Mouse (Mus musculus): Measurements from ENCODE around the gene Tex9. TPM values are rescaled to one million over a fixed set of nuclear protein-coding genes. Genes with fewer than 3 reads are reported as not detected.

Tex9 gene
- polyA plus RNA-seq, 1 experiment from 2014 or later, result 61.7 TPM

GRCm38 (mm10) chr9:72530237-72530636, 38.2 kb upstream of the Tex9 start:
- Histone ChIP-seq H3K36me3 (ENCODE audit: control insufficient read depth, insufficient read depth, low read length) (no peaks in the 10 kb centered on the region), H3K4me3 (ENCODE audit: low read depth, low read length) (no peak overlapping the region), H3K9me3 (ENCODE audit: control insufficient read depth, low read length) (no peaks in the 10 kb centered on the region), H3K4me1 (ENCODE audit: control insufficient read depth, insufficient read depth, low read length) (peaks cover 8% of the 10 kb centered on the region), H3K27ac (ENCODE audit: low read depth, low read length) (no peak overlapping the region), H3K4me2 (no peak overlapping the region), H3K27me3 (ENCODE audit: control insufficient read depth, insufficient read depth, low read length) (no peaks in the 10 kb centered on the region), H3K9ac (ENCODE audit: low read length) (no peak overlapping the region)
- WGBS, result under 1% methylated on average over 12 of the region's 12 CpGs
- DNase-seq (ENCODE audit: low spot score, missing footprints), result peak; percentile 99
- ATAC-seq (ENCODE audit: low FRiP score), result no peak

- H3K9ac ChIP-seq (ENCODE audit: low read length), result no peak overlapping the region
- no peaks in the 10 kb centered on the region for H3K9me3 ChIP-seq (ENCODE audit: control insufficient read depth, low read length)
- H3K4me2 ChIP-seq, result no peak overlapping the region
- H3K4me1 ChIP-seq (ENCODE audit: control insufficient read depth, insufficient read depth, low read length), result peaks cover 4% of the 10 kb centered on the region
- no peak for ATAC-seq (ENCODE audit: low FRiP score)
- no peak overlapping the region for H3K4me3 ChIP-seq (ENCODE audit: low read depth, low read length)
- no peaks in the 10 kb centered on the region for H3K36me3 ChIP-seq (ENCODE audit: control insufficient read depth, insufficient read depth, low read length)
- 91% methylated on average over 1 of the region's 1 CpGs for WGBS
- no peaks in the 10 kb centered on the region for H3K27me3 ChIP-seq (ENCODE audit: control insufficient read depth, insufficient read depth, low read length)
- no peak for DNase-seq (ENCODE audit: low spot score, missing footprints)
- no peak overlapping the region for H3K27ac ChIP-seq (ENCODE audit: low read depth, low read length)
These were observed 34.1 kb upstream of the Tex9 start for GRCm38 (mm10) chr9:72526091-72526490.

GRCm38 (mm10) chr9:72520849-72521248, 28.8 kb upstream of the Tex9 start:
- Histone ChIP-seq H3K27ac (ENCODE audit: low read depth, low read length) (no peak overlapping the region), H3K4me1 (ENCODE audit: control insufficient read depth, insufficient read depth, low read length) (no peaks in the 10 kb centered on the region), H3K4me2 (no peak overlapping the region), H3K27me3 (ENCODE audit: control insufficient read depth, insufficient read depth, low read length) (no peaks in the 10 kb centered on the region), H3K9me3 (ENCODE audit: control insufficient read depth, low read length) (no peaks in the 10 kb centered on the region), H3K9ac (ENCODE audit: low read length) (no peak overlapping the region), H3K4me3 (ENCODE audit: low read depth, low read length) (no peak overlapping the region), H3K36me3 (ENCODE audit: control insufficient read depth, insufficient read depth, low read length) (no peaks in the 10 kb centered on the region)
- DNase-seq (ENCODE audit: low spot score, missing footprints), result no peak
- no peak for ATAC-seq (ENCODE audit: low FRiP score)

GRCm38 (mm10) chr9:72519246-72519645, 27.2 kb upstream of the Tex9 start:
- H3K4me2 ChIP-seq, result no peak overlapping the region
- no peaks in the 10 kb centered on the region for H3K4me1 ChIP-seq (ENCODE audit: control insufficient read depth, insufficient read depth, low read length)
- H3K9ac ChIP-seq (ENCODE audit: low read length), result no peak overlapping the region
- no peaks in the 10 kb centered on the region for H3K36me3 ChIP-seq (ENCODE audit: control insufficient read depth, insufficient read depth, low read length)
- no peak overlapping the region for H3K4me3 ChIP-seq (ENCODE audit: low read depth, low read length)
- ATAC-seq (ENCODE audit: low FRiP score) (no peak), DNase-seq (ENCODE audit: low spot score, missing footprints) (no peak)
- H3K27ac ChIP-seq (ENCODE audit: low read depth, low read length), result no peak overlapping the region
- H3K9me3 ChIP-seq (ENCODE audit: control insufficient read depth, low read length), result no peaks in the 10 kb centered on the region
- no peaks in the 10 kb centered on the region for H3K27me3 ChIP-seq (ENCODE audit: control insufficient read depth, insufficient read depth, low read length)

- ATAC-seq (ENCODE audit: low FRiP score), result no peak
- no peaks in the 10 kb centered on the region for H3K27me3 ChIP-seq (ENCODE audit: control insufficient read depth, insufficient read depth, low read length)
- H3K27ac ChIP-seq (ENCODE audit: low read depth, low read length), result no peak overlapping the region
- H3K9ac ChIP-seq (ENCODE audit: low read length), result no peak overlapping the region
- no peak for DNase-seq (ENCODE audit: low spot score, missing footprints)
- H3K9me3 ChIP-seq (ENCODE audit: control insufficient read depth, low read length), result no peaks in the 10 kb centered on the region
- no peak overlapping the region for H3K4me2 ChIP-seq
- H3K4me3 ChIP-seq (ENCODE audit: low read depth, low read length), result no peak overlapping the region
- H3K36me3 ChIP-seq (ENCODE audit: control insufficient read depth, insufficient read depth, low read length), result no peaks in the 10 kb centered on the region
- H3K4me1 ChIP-seq (ENCODE audit: control insufficient read depth, insufficient read depth, low read length), result no peaks in the 10 kb centered on the region
These were observed 23.4 kb upstream of the Tex9 start for GRCm38 (mm10) chr9:72515366-72515765.

GRCm38 (mm10) chr9:72512229-72512981, 20.4 kb upstream of the Tex9 start:
- no peak overlapping the region for H3K4me2 ChIP-seq
- no peak for DNase-seq (ENCODE audit: low spot score, missing footprints)

GRCm38 (mm10) chr9:72497171-72497570, 5.2 kb upstream of the Tex9 start:
- WGBS, result 71% methylated on average over 3 of the region's 3 CpGs
- no peak overlapping the region for H3K4me2 ChIP-seq
- DNase-seq (ENCODE audit: low spot score, missing footprints), result no peak
- no peak overlapping the region for H3K4me3 ChIP-seq (ENCODE audit: low read depth, low read length)
- H3K9me3 ChIP-seq (ENCODE audit: control insufficient read depth, low read length), result no peaks in the 10 kb centered on the region
- H3K27ac ChIP-seq (ENCODE audit: low read depth, low read length), result no peak overlapping the region
- no peaks in the 10 kb centered on the region for H3K36me3 ChIP-seq (ENCODE audit: control insufficient read depth, insufficient read depth, low read length)
- no peak for ATAC-seq (ENCODE audit: low FRiP score)
- H3K27me3 ChIP-seq (ENCODE audit: control insufficient read depth, insufficient read depth, low read length), result no peaks in the 10 kb centered on the region
- H3K9ac ChIP-seq (ENCODE audit: low read length), result no peak overlapping the region
- H3K4me1 ChIP-seq (ENCODE audit: control insufficient read depth, insufficient read depth, low read length), result peaks cover 3% of the 10 kb centered on the region

More at GRCm38 (mm10) chr9:72512229-72512981, 20.4 kb upstream of the Tex9 start:
- H3K36me3 ChIP-seq (ENCODE audit: control insufficient read depth, insufficient read depth, low read length), result no peaks in the 10 kb centered on the region
- H3K4me1 ChIP-seq (ENCODE audit: control insufficient read depth, insufficient read depth, low read length), result no peaks in the 10 kb centered on the region
- no peaks in the 10 kb centered on the region for H3K27me3 ChIP-seq (ENCODE audit: control insufficient read depth, insufficient read depth, low read length)
- H3K9ac ChIP-seq (ENCODE audit: low read length), result no peak overlapping the region
- H3K9me3 ChIP-seq (ENCODE audit: control insufficient read depth, low read length), result no peaks in the 10 kb centered on the region
- no peak overlapping the region for H3K4me3 ChIP-seq (ENCODE audit: low read depth, low read length)
- 64% methylated on average over 11 of the region's 11 CpGs for WGBS
- ATAC-seq (ENCODE audit: low FRiP score), result no peak
- no peak overlapping the region for H3K27ac ChIP-seq (ENCODE audit: low read depth, low read length)

GRCm38 (mm10) chr9:72496691-72497090, 4.7 kb upstream of the Tex9 start:
- H3K27me3 ChIP-seq (ENCODE audit: control insufficient read depth, insufficient read depth, low read length), result no peaks in the 10 kb centered on the region
- WGBS, result 79% methylated on average over 2 of the region's 2 CpGs

GRCm38 (mm10) chr9:72493984-72494685, 2.1 kb upstream of the Tex9 start:
- no peaks in the 10 kb centered on the region for H3K36me3 ChIP-seq (ENCODE audit: control insufficient read depth, insufficient read depth, low read length)
- DNase-seq (ENCODE audit: low spot score, missing footprints) (no peak), ATAC-seq (ENCODE audit: low FRiP score) (no peak)
- WGBS, result 88% methylated on average over 3 of the region's 3 CpGs
- no peak overlapping the region for H3K27ac ChIP-seq (ENCODE audit: low read depth, low read length)
- H3K4me2 ChIP-seq, result no peak overlapping the region
- H3K4me3 ChIP-seq (ENCODE audit: low read depth, low read length), result no peak overlapping the region
- H3K9ac ChIP-seq (ENCODE audit: low read length), result no peak overlapping the region
- no peaks in the 10 kb centered on the region for H3K9me3 ChIP-seq (ENCODE audit: control insufficient read depth, low read length)
- H3K4me1 ChIP-seq (ENCODE audit: control insufficient read depth, insufficient read depth, low read length), result peaks cover 10% of the 10 kb centered on the region
- H3K27me3 ChIP-seq (ENCODE audit: control insufficient read depth, insufficient read depth, low read length), result no peaks in the 10 kb centered on the region

More at GRCm38 (mm10) chr9:72496691-72497090, 4.7 kb upstream of the Tex9 start:
- Histone ChIP-seq H3K36me3 (ENCODE audit: control insufficient read depth, insufficient read depth, low read length) (no peaks in the 10 kb centered on the region), H3K4me2 (no peak overlapping the region), H3K9me3 (ENCODE audit: control insufficient read depth, low read length) (no peaks in the 10 kb centered on the region), H3K4me3 (ENCODE audit: low read depth, low read length) (no peak overlapping the region), H3K4me1 (ENCODE audit: control insufficient read depth, insufficient read depth, low read length) (peaks cover 5% of the 10 kb centered on the region), H3K9ac (ENCODE audit: low read length) (no peak overlapping the region), H3K27ac (ENCODE audit: low read depth, low read length) (no peak overlapping the region)
- no peak for ATAC-seq (ENCODE audit: low FRiP score)
- DNase-seq (ENCODE audit: low spot score, missing footprints), result no peak

Measured in midbrain, embryonic 11.5 days (tissue).